In genomic region chr13:93560282-93560681, GRCm38 (mm10) we compare ENCODE assay signal across 24 mouse cellular contexts.
"Had no signal": no experiment of that assay in that cellular context is flagged by ENCODE, and none has a peak within 500 bp of the region (broad histone marks: within the 10 kb centered on the region; RNA-seq: fewer than 3 reads in every experiment).

No protein-coding gene starts in this region.

- H3K36me3 ChIP-seq: heart, embryonic 13.5 days; heart, embryonic 15.5 days; hindbrain, embryonic 13.5 days; hindbrain, embryonic 15.5 days; kidney, embryonic 15.5 days; limb, embryonic 10.5 days; limb, embryonic 12.5 days; liver, embryonic 13.5 days; liver, embryonic 15.5 days had no signal

- H3K27me3 ChIP-seq: heart, embryonic 13.5 days; heart, embryonic 15.5 days; hindbrain, embryonic 13.5 days; hindbrain, embryonic 15.5 days; kidney, embryonic 15.5 days; limb, embryonic 12.5 days; liver, embryonic 13.5 days; liver, embryonic 15.5 days had no signal

- H3K4me1 ChIP-seq: heart, embryonic 13.5 days; heart, embryonic 15.5 days; hindbrain, embryonic 13.5 days; hindbrain, embryonic 15.5 days; kidney, embryonic 15.5 days; limb, embryonic 10.5 days; limb, embryonic 12.5 days; liver, embryonic 13.5 days; liver, embryonic 15.5 days had no signal

- ATAC-seq: hindbrain, postnatal 0 days; intestine, embryonic 16.5 days had no signal

- H3K9me3 ChIP-seq: heart, embryonic 13.5 days; heart, embryonic 15.5 days; hindbrain, embryonic 13.5 days; hindbrain, embryonic 15.5 days; kidney, embryonic 15.5 days; limb, embryonic 10.5 days; limb, embryonic 12.5 days; liver, embryonic 13.5 days; liver, embryonic 15.5 days had no signal

- H3K4me3 ChIP-seq: heart, embryonic 13.5 days; heart, embryonic 15.5 days; hindbrain, embryonic 13.5 days; hindbrain, embryonic 15.5 days; kidney, embryonic 15.5 days; limb, embryonic 10.5 days; limb, embryonic 12.5 days; liver, embryonic 13.5 days; liver, embryonic 15.5 days had no signal

- DNase-seq: gastrocnemius, postnatal 14 days; gastrocnemius, postnatal 36 days; heart, adult 18-20 months; heart, postnatal 14 days; heart, postnatal 36 days; kidney, adult 11 months; kidney, adult 2 months; kidney, adult 9 months; kidney, postnatal 14 days; kidney, postnatal 36 days; layer of hippocampus, adult 9-11 months; liver; liver, embryonic 13.5 days had no signal

- H3K27ac ChIP-seq: heart, embryonic 13.5 days; heart, embryonic 15.5 days; hindbrain, embryonic 13.5 days; hindbrain, embryonic 15.5 days; hindbrain, postnatal 0 days; kidney, embryonic 15.5 days; kidney, postnatal 0 days; limb, embryonic 10.5 days; limb, embryonic 12.5 days; liver, embryonic 13.5 days; liver, embryonic 15.5 days had no signal
